Mouse (Mus musculus): ENCODE data around the gene Colq. TPM values are rescaled to one million over a fixed set of nuclear protein-coding genes. Genes with fewer than 3 reads are reported as not detected.

Colq gene
- polyA plus RNA-seq, 1 experiment: not detected

GRCm38 (mm10) chr14:31601908-31602615 lies 10.9 kb upstream of the Colq start:
- H3K9me3 ChIP-seq (replicated peaks; ENCODE audit: control insufficient read depth, insufficient read depth, low read length, poor library complexity, severe bottlenecking): no peaks in the 10 kb centered on the region
- H3K27ac ChIP-seq (ENCODE audit: insufficient read depth, low read length): no peak overlapping the region
- H3K27me3 ChIP-seq (ENCODE audit: control insufficient read depth, insufficient read depth, low read length, poor library complexity, severe bottlenecking): no peaks in the 10 kb centered on the region
- no peak overlapping the region for H3K9ac ChIP-seq (ENCODE audit: low read depth, poor library complexity, severe bottlenecking)
- H3K4me3 ChIP-seq (ENCODE audit: low read depth, low read length): no peak overlapping the region
- TF ChIP-seq CTCF (IDR thresholded peaks at IDR 0.05; ENCODE audit: low read depth, low read length) (no peak), EP300 (IDR thresholded peaks at IDR 0.05; ENCODE audit: insufficient read depth, low read depth, low read length) (no peak), POLR2A (IDR thresholded peaks at IDR 0.05; ENCODE audit: insufficient read depth, low read length) (no peak)
- H3K36me3 ChIP-seq (ENCODE audit: control insufficient read depth, insufficient read depth, low read length, poor library complexity, severe bottlenecking): no peaks in the 10 kb centered on the region
- no peaks in the 10 kb centered on the region for H3K4me1 ChIP-seq (ENCODE audit: control insufficient read depth, insufficient read depth, low read length)

- TF ChIP-seq EP300 (IDR thresholded peaks at IDR 0.05; ENCODE audit: insufficient read depth, low read depth, low read length): no peak
- TF ChIP-seq CTCF (IDR thresholded peaks at IDR 0.05; ENCODE audit: low read depth, low read length): no peak
- no peak for TF ChIP-seq POLR2A (IDR thresholded peaks at IDR 0.05; ENCODE audit: insufficient read depth, low read length)
- Histone ChIP-seq H3K9me3 (replicated peaks; ENCODE audit: control insufficient read depth, insufficient read depth, low read length, poor library complexity, severe bottlenecking) (no peaks in the 10 kb centered on the region; the same call in 1 of the 2 replicates), H3K27ac (ENCODE audit: insufficient read depth, low read length) (no peak overlapping the region), H3K27me3 (ENCODE audit: control insufficient read depth, insufficient read depth, low read length, poor library complexity, severe bottlenecking) (no peaks in the 10 kb centered on the region), H3K4me1 (ENCODE audit: control insufficient read depth, insufficient read depth, low read length) (no peaks in the 10 kb centered on the region), H3K9ac (ENCODE audit: low read depth, poor library complexity, severe bottlenecking) (no peak overlapping the region), H3K36me3 (ENCODE audit: control insufficient read depth, insufficient read depth, low read length, poor library complexity, severe bottlenecking) (no peaks in the 10 kb centered on the region), H3K4me3 (ENCODE audit: low read depth, low read length) (no peak overlapping the region)
Measured at GRCm38 (mm10) chr14:31597446-31597845, 6.3 kb upstream of the Colq start.

- no peak overlapping the region for H3K4me3 ChIP-seq (ENCODE audit: low read depth, low read length)
- H3K27ac ChIP-seq (ENCODE audit: insufficient read depth, low read length): no peak overlapping the region
- H3K9ac ChIP-seq (ENCODE audit: low read depth, poor library complexity, severe bottlenecking): no peak overlapping the region
- H3K27me3 ChIP-seq (ENCODE audit: control insufficient read depth, insufficient read depth, low read length, poor library complexity, severe bottlenecking): no peaks in the 10 kb centered on the region
- no peaks in the 10 kb centered on the region for H3K36me3 ChIP-seq (ENCODE audit: control insufficient read depth, insufficient read depth, low read length, poor library complexity, severe bottlenecking)
- TF ChIP-seq CTCF (IDR thresholded peaks at IDR 0.05; ENCODE audit: low read depth, low read length): no peak
- TF ChIP-seq POLR2A (IDR thresholded peaks at IDR 0.05; ENCODE audit: insufficient read depth, low read length): no peak
- no peak for TF ChIP-seq EP300 (IDR thresholded peaks at IDR 0.05; ENCODE audit: insufficient read depth, low read depth, low read length)
- no peaks in the 10 kb centered on the region; the same call in 1 of the 2 replicates for H3K9me3 ChIP-seq (replicated peaks; ENCODE audit: control insufficient read depth, insufficient read depth, low read length, poor library complexity, severe bottlenecking)
- no peaks in the 10 kb centered on the region for H3K4me1 ChIP-seq (ENCODE audit: control insufficient read depth, insufficient read depth, low read length)
Measured at GRCm38 (mm10) chr14:31596408-31596807, 5.3 kb upstream of the Colq start.

GRCm38 (mm10) chr14:31594693-31595092 lies 3.5 kb upstream of the Colq start:
- H3K27ac ChIP-seq (ENCODE audit: insufficient read depth, low read length): no peak overlapping the region
- TF ChIP-seq EP300 (IDR thresholded peaks at IDR 0.05; ENCODE audit: insufficient read depth, low read depth, low read length): no peak
- TF ChIP-seq CTCF (IDR thresholded peaks at IDR 0.05; ENCODE audit: low read depth, low read length): no peak
- no peak for TF ChIP-seq POLR2A (IDR thresholded peaks at IDR 0.05; ENCODE audit: insufficient read depth, low read length)
- H3K36me3 ChIP-seq (ENCODE audit: control insufficient read depth, insufficient read depth, low read length, poor library complexity, severe bottlenecking): no peaks in the 10 kb centered on the region
- H3K27me3 ChIP-seq (ENCODE audit: control insufficient read depth, insufficient read depth, low read length, poor library complexity, severe bottlenecking): no peaks in the 10 kb centered on the region
- no peaks in the 10 kb centered on the region for H3K4me1 ChIP-seq (ENCODE audit: control insufficient read depth, insufficient read depth, low read length)
- no peak overlapping the region for H3K9ac ChIP-seq (ENCODE audit: low read depth, poor library complexity, severe bottlenecking)
- H3K9me3 ChIP-seq (replicated peaks; ENCODE audit: control insufficient read depth, insufficient read depth, low read length, poor library complexity, severe bottlenecking): no peaks in the 10 kb centered on the region; the same call in 1 of the 2 replicates
- no peak overlapping the region for H3K4me3 ChIP-seq (ENCODE audit: low read depth, low read length)

- Histone ChIP-seq H3K4me1 (ENCODE audit: control insufficient read depth, insufficient read depth, low read length) (no peaks in the 10 kb centered on the region), H3K9me3 (replicated peaks; ENCODE audit: control insufficient read depth, insufficient read depth, low read length, poor library complexity, severe bottlenecking) (no peaks in the 10 kb centered on the region; the same call in 1 of the 2 replicates), H3K27ac (ENCODE audit: insufficient read depth, low read length) (no peak overlapping the region), H3K36me3 (ENCODE audit: control insufficient read depth, insufficient read depth, low read length, poor library complexity, severe bottlenecking) (no peaks in the 10 kb centered on the region), H3K27me3 (ENCODE audit: control insufficient read depth, insufficient read depth, low read length, poor library complexity, severe bottlenecking) (no peaks in the 10 kb centered on the region), H3K4me3 (ENCODE audit: low read depth, low read length) (no peak overlapping the region), H3K9ac (ENCODE audit: low read depth, poor library complexity, severe bottlenecking) (no peak overlapping the region)
- TF ChIP-seq CTCF (IDR thresholded peaks at IDR 0.05; ENCODE audit: low read depth, low read length): no peak
- TF ChIP-seq POLR2A (IDR thresholded peaks at IDR 0.05; ENCODE audit: insufficient read depth, low read length): no peak
- no peak for TF ChIP-seq EP300 (IDR thresholded peaks at IDR 0.05; ENCODE audit: insufficient read depth, low read depth, low read length)
Measured at GRCm38 (mm10) chr14:31593036-31593435, 1.9 kb upstream of the Colq start.

- Histone ChIP-seq H3K27ac (ENCODE audit: insufficient read depth, low read length) (no peak overlapping the region), H3K4me3 (ENCODE audit: low read depth, low read length) (no peak overlapping the region), H3K27me3 (ENCODE audit: control insufficient read depth, insufficient read depth, low read length, poor library complexity, severe bottlenecking) (no peaks in the 10 kb centered on the region), H3K9me3 (replicated peaks; ENCODE audit: control insufficient read depth, insufficient read depth, low read length, poor library complexity, severe bottlenecking) (no peaks in the 10 kb centered on the region), H3K4me1 (ENCODE audit: control insufficient read depth, insufficient read depth, low read length) (no peaks in the 10 kb centered on the region), H3K9ac (ENCODE audit: low read depth, poor library complexity, severe bottlenecking) (no peak overlapping the region), H3K36me3 (ENCODE audit: control insufficient read depth, insufficient read depth, low read length, poor library complexity, severe bottlenecking) (no peaks in the 10 kb centered on the region)
- TF ChIP-seq EP300 (IDR thresholded peaks at IDR 0.05; ENCODE audit: insufficient read depth, low read depth, low read length) (no peak), POLR2A (IDR thresholded peaks at IDR 0.05; ENCODE audit: insufficient read depth, low read length) (no peak), CTCF (IDR thresholded peaks at IDR 0.05; ENCODE audit: low read depth, low read length) (no peak)
Measured at GRCm38 (mm10) chr14:31586451-31586850, 4.7 kb downstream of the Colq start.

All from ES-Bruce4 (cell line).